Mouse (Mus musculus) kidney, postnatal 14 days (tissue): ENCODE data around the gene Gm10037.

Source experiments
- DNase-seq: peaks from one replicate; pipeline ENCODE4 v3.0.0; 2022; ENCODE audit warnings: mixed read lengths

The Gm10037 gene

DNA sequence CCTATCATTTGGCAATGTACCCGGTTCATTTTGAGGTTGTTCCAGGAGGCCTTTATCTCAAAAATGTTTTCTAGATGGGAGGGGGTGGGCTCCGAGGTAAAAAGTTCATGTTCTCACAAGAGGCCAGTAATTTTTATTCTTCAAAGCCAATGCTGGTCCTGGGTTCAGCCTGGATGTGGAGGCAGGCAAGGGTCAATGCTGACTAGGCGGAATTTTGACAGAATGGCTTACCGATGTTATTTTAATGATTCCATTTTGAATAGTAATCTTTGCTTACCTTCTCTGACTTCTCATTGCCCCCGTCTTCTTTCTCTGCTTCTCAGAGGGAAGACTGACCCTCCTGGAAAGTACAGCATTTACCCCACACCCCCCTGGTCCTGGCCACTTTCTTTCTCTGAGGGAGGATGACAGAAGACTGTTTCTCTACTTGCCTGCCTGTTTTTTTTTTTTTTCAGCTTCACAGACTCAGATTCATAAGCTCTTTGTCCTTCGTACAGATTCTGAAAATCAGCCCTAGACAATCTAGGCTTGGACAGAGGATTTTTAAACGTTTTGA lies 45.9 kb downstream of the Gm10037 start:
- no peak for DNase-seq

DNA sequence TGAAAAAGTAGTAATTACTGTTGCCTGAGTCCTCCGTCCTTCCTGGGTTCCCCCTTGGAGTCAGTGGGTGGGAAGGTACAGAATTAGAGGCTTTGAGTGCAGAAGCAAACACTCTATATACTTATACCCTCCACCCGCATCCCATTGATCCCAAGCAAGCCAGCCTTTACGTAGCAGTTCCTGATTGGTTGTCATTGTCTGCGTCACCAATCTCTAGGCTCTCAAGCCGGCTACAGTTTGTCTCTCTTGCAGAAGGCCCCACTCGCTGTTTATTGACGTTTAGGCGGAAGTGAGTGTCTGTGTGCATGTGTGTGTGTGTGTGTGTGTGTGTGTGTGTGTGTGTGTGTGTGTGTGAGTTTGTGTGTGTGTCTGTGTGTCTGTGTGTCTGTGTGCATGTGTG lies 53.1 kb downstream of the Gm10037 start:
- DNase-seq: no peak
